Mouse (Mus musculus): Measurements from ENCODE around the gene Pla2g6.
A peak's percentile ranks its signal among the peaks of the same experiment; 100 is the strongest.

Pla2g6 gene

DNA sequence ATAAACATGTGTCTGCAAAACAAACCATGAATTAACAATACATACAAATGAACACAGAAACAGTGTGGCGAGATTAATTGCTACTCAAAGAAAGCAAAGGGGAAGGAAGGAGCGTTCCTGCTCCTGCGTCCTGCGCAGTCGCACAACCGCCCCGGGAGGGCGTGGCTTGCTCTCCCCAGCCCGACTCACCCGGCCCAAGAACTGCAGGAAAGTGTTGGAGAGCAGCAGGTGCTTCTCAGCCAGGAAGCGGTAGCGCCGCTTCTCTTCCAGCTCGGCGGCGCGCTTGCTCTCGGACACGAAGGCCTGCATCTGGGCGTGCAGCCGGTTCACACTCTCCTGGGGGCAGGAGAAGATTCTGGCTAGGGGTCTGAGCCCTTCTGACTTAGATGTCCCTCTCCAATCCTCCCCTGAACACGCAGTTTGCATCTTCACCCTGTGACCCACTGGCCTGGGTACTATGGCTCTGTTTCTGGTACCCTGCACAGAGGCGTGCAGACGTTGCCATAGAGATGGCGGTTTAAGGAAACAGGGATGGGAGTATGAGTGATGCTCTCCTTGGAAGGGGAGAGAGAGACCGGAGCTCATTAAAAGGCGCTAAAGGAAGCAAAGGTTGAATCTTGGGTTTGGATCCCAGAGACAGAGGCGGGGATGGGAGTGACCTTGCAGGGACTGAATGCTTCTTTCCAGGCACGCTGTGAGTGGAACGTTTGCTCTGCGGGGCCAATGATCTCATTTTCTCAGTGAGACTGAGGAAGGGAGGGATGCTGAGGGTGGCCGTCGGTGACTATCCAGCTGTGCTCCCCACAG is 57.7 kb downstream of the Pla2g6 start:
- peak; percentile 57 for DNase-seq

DNA sequence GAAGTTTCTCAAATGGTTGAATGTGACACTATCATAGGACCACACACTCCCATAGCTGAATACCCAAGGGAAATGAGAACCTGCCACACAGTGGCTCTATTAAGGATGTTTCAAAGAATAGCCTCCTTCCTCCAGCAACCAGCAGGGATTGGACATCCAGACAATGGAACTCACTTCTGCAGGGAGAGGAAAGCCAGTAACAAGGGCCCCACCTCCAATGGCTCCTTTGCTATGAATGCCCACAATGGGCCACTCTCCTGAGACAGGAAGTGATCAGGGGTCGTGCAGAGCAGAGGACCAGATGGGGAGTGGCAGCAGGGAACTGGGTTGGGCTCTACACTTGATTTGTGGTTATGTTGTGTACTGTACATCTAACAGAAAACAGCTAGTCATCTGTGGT is 59.7 kb downstream of the Pla2g6 start:
- DNase-seq, result no peak

DNA sequence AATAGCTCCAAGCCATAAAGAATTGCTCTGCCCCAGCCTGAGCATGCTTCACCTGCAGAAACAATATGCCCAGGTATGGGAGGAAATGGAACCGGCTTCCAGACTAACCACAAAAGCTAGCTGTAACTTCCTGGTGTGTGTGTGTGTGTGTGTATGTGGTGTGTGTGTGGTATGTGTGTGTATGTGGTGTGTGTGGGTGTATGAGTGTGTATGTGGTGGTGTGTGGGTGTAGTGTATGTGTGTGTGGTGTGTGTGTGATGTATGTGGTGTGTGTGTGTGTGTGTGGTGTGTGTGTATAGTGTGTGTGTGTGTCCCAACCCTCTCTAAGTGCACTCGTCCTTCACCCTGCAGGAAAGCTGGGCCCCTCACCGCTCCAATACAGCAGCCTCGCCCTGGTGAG is 62.8 kb downstream of the Pla2g6 start:
- no peak for DNase-seq

DNA sequence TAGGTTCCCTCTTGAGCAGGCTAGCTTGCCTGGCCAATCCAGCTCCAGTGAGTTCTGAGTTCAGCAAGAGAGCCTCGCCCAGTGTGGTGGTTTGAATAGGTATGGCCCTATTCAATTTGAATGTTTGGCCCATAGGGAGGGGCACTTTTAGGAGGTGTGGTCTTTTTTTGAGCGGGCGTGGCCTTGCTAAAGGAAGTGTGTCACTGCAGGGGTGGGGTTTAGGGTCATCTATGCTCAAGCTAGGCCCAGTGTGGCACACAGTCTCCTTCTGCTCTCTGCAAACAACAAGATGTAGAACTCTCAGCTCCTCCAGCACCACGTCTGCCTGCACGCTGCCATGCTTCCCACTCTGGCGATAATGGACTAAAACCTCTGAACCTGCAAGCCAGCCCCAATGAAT is 64.5 kb downstream of the Pla2g6 start:
- DNase-seq, result no peak

DNA sequence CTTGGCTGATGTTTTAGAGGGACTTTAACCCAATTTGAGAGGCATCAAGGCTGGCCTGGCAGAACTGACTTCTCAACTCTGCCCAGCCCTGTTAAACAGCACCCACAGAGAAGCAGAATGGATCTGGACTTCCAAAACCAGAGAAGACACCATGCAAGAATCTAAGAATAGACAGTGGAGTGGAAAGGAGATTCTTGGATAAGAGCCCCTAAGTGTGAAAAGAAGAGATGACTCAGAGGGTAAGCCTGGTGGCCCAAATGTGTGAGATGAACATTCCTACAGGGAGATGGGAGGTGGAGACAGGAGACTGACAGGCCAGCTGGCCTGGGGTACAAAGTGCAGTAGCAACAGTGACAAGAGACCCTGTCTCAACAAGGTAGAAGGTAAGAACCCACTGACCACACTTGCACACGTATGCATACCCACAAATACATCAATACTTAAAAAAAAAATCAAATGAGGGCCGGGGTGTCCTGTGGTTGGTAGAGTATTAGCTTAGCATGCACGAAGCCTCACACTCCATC is 65.3 kb downstream of the Pla2g6 start:
- DNase-seq, result no peak

DNA sequence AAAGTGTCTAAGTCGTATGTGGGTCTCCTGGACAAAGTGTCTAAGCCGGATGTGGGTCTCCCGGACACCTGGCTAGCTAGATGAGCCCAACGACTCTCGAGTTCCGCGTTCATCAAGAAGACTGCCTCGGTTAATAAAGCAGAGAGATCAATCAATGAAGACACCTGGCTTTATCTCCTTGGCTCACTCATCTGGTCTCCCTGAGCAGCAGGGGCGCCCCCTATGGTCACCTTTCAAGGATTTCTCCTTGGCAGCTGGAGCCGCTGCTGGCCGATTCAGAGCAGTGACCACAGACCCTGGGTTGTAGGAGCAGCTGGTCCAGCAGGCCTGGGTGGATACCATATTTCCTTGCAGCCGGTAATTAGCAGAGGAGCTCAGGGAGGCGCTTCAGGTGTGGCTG is 65.8 kb downstream of the Pla2g6 start:
- peak; percentile 35 for DNase-seq

DNA sequence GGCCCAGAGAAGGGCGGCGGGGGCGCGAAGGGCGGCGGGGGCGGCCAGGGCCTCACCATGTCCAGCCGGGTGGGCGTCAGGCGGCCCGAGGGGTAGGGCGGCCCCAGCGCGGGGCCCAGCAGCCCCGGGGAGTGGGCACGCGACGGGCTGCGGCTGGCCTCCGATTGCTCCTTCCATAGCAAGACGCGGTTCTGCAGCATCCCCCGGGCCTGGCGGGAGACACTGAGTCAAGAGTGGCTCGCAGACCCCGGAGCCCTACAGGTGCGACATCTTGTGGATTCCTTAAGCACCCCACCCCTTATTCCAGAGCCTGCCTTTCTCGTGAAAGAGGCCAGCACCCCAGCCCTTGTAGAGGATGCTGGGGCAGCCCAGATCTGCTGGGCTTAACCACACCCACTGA is 66.4 kb downstream of the Pla2g6 start:
- DNase-seq, result no peak

DNA sequence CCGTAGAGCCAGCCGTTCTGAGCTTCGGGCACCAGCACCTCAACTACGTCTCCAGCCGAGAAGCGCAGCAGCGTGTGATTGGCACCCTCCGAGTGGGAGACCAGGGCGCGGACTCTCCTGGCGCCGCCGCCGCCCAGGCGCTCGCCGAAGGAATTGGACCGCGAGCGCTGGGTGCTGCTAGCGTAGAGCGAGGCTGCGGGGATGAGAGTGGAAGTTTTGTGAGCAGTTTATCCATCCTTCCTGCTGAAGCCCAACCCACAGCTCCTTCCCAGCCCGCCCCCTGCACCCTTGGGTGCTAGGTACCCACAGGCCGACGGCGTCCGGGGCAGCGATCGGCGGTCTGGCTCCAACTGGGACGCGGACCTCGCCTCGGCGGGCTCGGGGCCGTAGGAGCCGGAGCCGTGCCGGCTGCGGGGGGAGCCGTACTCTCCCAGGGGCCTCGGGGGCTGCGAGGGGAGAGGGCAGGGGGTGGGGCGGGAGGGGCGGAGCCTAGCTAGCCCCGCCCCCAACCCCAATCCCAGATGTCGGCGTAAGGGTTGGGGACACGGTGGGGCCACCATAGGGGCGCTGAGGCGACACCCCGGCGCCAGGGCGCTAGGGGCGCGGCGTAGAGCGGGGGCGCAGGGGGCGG is 67.0 kb downstream of the Pla2g6 start:
- peak; percentile 53 for DNase-seq

DNA sequence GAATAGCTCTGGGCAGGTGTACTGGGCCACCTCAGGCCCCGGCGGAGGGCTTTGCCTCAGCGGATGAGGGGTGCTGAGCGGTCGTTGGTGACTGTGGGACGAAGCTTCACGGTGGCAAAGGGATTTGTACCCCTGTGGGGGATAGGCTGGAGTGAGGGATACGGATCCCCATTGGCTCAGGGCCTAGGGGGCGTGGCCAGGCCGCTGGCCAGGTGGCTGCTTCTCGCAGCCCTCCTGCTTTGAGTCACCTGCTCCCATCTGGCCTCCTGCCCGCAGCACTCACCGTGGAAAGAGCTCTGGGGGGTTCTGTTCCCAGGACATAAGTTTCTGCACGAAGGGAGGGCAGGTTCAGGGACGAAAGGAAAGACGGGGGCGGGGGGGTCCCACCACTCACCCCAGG is 69.7 kb downstream of the Pla2g6 start:
- peak; percentile 86 for DNase-seq

DNA sequence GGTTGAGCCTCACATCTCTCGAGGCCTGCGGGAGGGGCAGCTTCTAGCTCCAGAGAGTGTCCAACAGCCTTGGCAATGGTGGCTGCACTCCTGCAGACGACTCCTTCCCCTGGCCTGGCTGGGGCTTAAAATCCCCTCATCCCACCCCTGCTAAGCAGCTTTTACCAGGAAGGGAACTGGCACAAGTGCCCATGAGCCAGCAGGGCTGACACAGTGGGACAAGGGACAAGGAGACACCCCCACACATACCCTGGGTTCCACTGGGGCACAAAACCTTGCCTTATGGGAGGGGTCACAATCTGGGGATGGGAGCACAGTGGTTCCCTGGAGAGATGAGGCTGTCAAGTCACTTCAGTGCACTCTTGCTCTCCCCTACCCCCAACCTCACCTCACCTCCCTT is 73.5 kb downstream of the Pla2g6 start, which contains the start of gene Slc16a8:
Gene Slc16a8, minus strand, starts transcription at position 101 of the 400 bp plus-strand sequence.
- no peak for DNase-seq

DNA sequence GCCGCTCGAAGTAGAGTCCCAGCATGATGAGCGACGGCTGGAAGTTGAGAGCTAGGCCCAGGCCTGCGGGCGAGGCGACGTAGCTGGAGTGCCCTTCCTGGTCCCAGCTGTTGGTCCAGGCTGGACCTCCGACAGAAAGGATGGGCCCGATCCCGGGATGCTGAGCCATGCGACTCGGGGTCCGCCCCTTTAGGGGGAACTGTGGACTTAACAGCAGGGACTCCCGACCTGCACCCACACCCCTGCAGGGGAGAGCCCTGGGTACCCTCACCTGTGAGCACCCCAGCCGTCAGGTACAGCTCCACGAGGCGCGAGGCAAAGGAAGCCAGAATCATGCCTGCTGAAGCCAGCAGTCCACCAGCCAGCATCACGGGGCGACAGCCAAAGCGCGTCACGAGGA is 75.6 kb downstream of the Pla2g6 start:
- no peak for DNase-seq

DNA sequence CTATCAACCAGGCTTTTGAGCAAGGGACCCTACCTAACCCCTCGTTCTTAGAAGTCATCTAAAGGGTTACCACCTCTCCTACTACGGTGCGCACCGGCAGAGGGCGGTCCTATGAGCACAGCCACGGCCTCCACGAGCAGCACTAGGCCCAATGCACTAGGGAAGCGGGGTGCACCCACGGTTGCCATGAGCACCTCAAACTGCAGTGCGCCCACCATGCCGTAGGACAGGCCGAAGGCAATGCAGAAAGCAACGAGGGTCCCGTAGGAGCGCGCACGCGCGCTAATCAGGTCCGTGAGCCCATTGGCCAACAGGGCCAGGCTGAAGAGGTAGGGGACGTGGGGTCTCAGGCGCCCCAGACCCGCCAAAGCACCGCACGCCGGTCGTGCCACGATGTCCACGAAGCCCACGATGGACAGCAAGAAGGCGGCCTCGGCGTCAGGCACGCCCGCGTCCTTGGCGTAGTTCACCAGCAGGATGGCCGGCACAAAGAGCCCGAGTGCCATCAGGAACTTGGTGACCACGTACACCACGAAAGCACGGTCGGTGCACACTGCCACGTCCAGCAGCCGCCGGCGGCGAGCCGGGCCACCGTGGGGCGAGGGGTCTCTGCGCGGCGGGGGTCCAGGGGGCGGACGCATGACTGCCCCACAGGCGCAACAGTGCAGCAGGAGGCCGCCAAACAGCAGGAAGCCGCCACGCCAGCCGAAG is 76.3 kb downstream of the Pla2g6 start:
- DNase-seq, result peak; percentile 33

DNA sequence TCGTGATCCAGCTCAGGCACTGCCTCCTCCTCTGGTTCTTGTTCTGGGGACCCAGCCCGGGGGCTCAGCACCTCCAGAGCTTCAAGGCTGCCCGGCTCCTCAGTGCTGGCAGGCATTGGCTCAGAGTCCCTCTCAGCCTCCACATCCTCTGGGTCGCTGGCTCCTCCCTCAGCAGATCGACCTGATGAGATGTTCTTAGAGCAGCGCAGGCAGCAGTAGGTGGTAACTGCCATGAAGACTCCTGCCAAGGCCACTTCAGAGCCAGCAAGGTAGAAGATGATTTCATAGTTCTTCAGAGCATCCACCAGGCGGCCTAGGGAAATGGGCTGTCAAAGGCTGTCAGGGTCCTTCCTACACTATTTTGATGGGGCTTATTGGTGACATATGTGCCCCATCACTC is 77.0 kb downstream of the Pla2g6 start:
- no peak for DNase-seq

DNA sequence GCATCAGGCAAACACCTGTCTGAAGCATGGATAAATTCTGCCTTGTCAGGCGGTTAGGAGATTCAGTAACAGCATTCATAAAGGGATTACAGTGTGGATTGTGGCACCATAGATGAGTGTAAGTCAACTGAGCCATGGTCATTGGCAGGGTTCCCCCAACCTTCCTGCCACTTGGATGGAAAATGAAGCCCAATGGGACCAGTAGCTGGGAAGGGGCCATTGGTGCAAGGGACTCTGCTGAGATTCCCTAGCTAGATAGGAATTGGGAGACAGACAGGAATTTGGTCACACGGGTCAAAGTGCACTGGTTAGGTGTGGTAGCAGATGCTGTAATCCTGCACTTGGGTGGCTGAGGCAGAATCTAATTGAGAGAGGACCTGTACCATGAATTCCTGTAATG is 78.0 kb downstream of the Pla2g6 start:
- DNase-seq, result no peak

DNA sequence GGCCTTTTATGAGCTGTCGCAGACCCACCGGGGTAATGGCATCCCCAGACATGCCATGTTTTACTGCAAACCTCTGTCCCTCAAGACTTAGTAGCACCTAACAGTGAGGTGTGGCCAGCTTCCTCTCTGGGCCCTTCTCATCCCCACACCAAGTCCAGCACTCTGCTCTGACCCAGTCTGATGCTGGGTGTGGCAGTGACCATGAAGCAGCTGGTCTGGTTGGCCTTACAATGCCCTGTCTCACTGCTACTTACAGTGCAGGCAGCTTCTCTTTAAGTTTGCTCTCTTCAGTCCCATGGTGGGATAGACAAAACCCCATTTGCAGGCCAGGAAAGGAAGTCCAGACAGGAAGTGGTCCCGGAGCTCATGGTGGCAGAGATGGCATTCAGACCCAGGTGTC is 82.9 kb downstream of the Pla2g6 start:
- DNase-seq, result no peak

DNA sequence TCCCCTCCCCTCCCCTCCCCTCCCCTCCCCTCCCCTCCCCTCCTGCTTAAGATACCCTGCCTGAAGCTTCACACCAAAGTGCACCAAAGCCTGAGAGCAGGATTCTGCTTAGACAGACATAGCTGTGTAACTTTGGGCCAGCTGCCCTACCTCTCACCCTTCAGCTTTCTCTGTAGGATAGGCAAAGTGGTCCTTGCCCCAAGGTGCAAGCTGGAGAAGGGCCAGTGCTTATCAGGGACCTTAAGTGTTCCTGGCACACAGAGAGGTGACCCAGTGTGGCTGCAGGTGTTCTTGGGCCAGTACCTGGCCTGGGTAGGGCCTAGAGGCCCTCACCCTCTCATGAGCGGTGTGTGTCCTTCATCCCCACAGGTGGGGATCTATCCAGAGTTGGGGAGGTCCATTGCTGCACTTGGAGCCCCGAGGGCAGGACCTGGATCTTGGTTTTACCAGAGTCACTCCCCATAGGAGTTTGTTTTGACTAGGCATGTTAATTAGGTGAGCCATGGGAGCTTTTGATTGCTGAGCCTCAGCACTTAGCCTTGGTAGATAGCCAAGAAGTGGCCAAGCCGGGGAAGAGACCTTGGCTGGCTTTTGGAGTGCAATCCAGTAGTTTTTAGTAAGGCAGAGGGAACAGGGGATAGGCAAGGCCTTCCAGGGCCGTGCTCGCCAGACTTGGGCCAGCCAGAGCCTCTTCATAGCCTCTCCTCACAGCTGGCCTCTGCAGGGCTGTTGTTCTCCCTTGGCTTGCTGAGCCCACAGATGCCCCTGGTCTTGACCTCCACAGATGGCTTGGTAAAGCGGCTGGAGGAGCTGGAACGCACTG is 83.9 kb downstream of the Pla2g6 start:
- peak; percentile 48 for DNase-seq

DNA sequence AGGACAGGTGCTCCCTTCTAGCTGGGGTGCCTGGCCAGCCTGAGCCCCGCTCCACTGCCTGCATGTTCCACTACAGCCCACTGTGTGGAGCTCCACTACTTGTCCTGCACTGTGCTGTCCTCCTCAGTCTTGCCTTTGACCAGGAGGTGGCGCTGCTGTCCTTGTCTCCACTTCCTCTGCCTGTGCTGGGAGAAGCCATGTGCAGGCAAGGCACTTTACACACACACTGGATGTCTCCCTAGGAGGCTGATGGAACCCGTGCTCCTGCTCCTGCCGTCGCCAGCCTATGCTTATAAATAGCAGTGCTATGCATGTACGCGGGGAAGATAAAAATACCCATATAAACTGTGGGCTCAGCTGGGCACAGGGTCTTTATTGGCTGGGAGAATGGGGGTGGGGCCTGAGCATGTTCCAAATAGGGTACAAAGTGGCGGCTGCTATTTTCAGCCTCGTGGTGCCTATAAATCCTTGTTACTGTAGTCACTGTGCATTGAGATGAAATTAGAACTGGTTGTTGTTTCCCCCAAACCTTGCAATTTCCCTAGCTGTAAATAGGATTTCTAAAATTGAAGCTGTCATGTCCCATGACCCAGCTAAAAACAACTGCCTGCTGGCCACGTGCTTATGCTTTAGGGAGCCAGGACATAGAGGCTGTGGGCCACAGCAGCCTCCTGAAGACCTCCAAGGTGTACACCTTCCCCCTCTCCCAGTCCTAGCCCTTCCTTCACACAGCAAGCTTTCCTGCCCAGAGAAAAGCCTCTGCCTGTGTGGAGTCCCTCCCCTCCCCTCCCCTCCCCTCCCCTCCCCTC is 84.8 kb downstream of the Pla2g6 start:
- peak; percentile 95 for DNase-seq

DNA sequence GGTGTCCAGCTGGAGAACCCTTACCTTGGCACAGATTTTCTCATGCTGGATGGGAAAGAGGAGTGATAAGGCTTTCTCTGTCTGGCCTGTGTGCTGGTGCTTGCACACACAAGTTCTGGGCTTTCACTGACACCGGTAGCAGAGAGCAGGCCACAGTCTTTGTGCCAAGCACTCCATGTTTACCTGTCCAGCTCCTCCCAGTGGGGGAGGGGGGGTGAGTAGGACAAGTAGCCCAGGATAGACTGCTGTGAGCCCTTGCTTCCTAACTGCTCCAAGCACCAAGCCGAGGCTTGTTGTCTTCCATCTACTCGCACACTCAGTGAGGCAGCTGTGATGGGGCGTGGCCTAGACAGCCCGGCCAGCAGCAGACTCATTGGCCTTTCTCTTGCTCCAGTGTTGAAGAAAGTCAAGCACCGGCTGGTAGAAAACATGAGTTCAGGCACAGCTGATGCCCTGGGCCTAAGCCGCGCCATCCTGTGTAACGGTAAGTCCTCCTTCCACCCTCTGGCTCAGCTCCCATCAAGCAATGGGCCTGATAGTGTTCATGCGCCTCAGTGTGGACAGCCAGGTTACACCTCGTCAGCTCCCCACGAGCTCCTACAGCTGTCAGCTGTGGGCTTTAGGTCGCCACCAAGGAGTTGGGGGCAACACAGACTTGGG is 85.5 kb downstream of the Pla2g6 start:
- DNase-seq, result no peak

DNA sequence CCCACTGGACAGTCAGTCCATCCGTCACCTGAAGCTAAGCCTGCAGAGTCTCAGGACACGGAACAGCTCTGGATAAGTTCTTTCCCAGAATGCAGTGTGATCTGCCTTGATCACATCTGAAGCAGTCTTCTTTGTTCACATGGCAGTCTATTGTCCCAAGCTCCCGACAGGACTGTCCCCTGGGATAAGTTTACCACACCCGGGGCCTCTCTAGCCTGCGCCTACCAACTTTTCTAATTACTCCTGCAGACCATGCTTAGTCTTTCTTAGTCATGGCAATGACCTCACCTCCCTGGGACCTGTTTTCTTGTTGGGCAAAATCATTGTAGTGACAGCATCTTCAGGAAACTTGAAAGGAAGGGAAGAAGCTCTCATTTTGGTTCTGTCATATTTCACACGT is 90.2 kb downstream of the Pla2g6 start:
- DNase-seq, result no peak

All from kidney, adult 18-20 months (tissue).